Mouse (Mus musculus): ENCODE results near the gene Uvrag.
A peak's percentile ranks its signal among the peaks of the same experiment; 100 is the strongest.

Uvrag gene

DNA sequence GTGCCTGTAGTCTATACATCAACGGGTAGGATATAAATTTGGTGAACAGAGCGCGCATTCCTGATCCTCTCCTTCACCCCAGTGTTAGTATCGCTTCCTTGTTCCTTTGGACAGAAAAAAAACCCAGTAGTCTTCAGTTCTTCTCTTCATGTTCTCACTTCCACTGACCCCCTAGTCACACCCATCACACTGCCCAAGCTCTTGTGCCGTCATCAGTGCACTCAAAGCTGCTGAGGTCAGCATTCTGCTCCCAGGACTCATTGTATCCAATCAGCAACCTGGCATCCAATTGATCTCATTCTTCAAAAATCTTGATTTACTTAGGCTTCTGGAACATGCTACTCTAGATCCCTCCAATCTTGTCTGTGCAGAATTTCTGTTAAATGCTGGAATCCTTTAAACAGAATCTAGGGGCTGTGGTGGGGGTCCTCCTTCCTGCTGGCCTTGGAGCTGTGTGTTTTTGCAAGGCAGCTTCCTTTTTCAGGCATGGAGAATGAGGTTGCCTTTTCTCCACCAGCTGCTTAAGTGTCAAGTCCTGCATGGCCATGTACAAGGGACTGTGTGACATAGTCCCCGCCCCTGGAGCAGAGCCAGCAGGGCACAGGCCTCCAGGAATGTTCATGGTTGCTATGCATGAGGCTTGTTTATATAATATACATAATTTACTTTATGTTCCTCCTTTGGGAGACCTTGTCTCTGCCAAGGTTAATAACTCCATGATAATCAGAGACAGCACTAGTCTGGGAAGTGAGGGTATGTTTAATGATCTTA, 88.3 kb downstream of the Uvrag start:
- no peak for DNase-seq

DNA sequence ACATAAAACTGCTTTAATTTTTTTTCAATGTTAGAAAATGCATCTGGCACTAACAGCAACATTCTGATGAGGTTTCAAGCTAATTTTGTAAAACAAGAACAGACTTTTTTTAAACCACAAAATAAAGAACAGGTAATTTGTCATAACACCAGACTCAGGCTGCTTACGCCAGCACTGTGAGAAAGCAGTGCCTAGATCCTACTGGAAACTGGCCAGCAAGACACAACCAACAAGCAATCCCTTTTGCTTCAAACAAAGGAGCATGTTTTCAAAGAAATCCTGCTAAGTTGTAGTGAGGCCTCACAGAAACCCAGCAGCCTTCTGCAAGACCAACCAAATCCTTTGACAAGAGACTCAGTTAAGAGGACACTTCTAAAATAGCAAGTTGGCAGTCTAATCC, 90.1 kb downstream of the Uvrag start:
- no peak for DNase-seq

DNA sequence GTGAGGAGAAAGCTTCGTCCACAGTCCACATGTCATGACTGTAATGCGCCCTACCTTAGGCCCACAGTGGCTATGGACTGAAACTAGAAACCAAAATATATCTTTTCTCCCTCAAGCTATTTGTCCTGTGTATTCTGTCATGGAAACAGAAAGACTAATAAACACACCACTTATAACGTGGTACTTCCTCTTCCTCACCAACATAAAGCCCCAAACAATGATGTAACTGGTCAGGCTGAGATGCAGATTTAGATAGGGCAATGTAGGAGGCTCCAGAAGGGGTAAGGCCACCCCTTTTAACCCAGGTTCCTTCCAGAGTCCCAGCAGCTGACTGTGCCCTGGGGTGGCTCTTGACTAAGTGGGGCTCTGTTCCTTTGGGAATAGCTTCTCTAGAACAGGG, 91.0 kb downstream of the Uvrag start:
- DNase-seq: no peak

DNA sequence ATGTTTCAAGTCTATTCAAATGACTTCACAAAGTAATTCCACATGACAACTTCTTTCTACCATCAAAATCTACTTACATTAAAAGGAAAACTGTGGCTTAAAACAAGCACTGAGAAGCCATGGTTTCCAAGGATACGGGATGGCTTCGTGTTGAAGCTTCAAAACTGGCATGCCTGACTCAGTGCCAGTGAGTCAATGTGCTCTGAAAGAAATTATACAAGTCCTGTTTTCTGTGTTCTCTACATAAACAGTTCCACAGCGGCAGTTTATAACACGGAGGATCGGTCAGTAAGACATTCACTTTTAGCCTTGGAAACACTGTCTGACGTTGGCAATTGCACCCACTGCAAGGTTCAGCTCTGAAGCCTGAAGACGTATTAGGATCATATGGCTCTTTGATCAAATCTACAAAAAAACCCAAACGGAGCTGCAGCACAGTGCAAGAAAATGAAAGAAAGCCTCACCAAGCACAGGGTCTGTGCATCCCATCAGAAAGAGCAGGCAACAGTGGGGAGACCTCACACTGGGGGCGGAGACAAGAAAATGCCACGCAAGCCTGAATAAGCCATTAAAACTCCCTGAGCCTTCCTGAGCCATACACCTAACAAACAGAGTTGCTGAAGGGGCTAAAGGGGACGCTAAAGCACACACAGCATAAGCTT, 94.3 kb downstream of the Uvrag start:
- no peak for DNase-seq

DNA sequence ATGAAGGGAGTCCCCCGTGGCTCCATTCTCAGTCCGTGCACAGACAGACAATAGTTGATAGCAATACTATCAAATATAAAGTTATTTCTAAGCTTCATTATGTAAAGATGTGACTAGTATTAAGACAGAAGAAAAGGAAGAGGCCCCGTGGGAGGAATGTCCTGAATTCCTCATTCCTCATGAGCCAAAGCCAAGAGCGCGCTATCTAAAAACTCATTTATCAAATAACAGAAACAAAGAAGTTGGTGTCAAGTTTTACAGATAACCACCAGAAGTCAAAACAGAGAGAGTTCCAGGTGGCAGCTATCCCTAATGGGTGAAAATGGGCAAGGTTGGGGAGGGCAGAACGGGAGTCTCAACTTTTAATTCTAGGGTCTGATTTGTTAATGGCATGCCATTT, 95.4 kb downstream of the Uvrag start:
- DNase-seq: no peak

DNA sequence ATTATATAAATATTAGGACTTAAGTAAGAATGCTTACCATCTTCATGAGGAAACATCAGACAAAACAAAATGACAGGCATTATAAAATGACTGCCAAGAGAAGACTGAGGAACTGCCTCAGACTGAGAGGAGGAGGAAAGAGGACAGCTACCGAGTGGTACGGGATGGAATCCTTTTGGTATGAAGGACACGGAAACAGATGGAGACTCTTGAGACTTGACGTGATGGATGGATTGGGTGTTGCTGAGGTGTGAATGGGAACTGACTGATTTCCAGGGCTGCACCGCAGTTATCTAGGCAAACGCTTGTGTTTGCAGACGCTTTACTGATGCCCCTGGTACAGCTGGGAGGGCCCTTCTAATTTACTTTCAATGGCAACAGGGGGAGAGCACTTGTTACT, 97.0 kb downstream of the Uvrag start:
- DNase-seq: no peak

DNA sequence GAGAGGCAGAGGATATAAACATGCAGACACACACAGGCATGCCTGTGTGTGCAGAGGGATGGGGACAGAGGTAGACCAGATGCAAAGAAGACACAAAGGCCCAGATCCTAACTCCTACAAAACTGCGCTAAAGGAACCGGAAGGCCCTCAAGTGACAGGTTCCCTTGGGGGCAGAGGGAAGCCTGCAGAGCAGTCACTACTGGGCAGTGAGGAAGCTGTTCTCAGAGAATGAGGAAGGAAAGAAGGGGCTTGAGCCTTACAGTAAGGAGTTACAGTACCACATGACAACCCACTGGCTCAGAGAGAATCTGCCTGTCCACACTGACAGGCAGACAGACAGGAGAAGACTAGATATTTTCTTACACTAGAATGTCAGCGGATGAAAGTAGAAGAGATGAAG, 97.6 kb downstream of the Uvrag start:
- DNase-seq: no peak

DNA sequence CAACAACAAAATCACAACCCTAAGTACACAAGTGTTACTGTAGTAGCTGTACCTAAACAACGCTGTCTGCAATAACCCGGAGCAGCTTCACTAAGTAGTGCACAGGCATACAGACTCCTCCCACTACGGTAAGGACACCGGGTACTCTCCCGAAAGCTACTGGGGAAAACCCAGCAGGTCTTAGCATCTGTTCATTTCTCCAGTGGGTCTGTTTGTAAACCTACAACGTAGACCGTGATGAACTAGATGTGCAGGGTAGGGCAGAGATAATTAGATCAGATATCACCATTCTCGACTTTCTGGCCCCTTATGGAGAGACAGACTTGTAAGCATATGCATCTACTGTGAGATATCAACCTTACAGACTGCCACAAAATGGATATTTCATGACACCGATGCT, 99.1 kb downstream of the Uvrag start:
- no peak for DNase-seq

DNA sequence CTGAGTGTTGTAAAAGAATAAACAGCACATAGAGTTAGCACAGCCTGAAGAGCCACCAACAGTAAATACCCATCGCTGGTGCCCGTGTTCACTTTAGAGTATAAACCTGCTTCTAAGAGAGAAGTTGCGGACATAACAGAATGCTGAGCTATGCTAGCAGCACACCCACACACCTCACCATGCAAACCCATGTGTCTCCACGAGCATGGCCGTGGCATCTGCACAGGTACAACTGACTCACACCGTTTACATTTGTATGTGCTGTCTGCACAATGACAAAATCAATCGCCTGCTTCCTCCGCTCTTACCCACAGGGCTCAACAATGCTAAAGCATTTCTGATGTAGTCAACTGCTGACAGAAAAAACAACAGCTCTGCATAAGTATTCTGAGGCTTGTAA, 101.0 kb downstream of the Uvrag start:
- no peak for DNase-seq

DNA sequence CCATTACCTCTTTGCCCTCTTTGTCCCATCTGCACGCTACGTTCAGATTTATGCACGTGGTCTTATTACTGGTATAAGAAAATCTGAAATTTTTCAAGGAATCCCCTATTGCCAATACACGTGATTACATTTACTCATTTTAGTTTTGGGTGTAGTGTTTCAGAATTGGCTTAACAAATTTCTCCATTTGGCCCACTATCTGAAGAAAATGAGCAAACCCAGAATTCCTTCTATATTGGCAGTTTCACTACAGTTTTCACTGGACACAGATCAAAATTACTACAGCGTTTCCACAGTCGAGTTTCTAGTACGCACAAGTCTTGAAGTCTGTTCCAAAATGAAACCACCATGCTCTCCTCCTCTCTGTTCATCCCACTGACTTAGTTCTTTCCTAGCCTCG, 104.7 kb downstream of the Uvrag start:
- DNase-seq: no peak

DNA sequence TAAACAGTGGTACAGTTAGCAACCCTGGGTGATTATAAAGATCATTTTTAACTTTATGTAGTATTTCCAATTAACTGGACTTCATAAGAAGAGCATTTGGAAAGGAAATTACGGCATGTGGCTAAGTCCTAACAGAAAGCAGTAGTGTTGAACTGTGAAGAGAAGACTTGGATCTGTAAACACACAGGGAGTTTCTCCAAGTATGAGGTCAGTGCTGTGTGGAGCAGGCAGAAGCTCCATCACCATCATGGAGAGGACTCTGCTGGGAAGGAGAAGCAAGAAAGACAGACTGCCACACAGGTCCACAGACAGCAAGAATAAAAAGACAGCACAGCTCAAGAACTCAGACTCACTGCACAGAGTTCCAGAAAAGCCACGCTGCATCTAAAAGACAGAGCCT, 106.0 kb downstream of the Uvrag start:
- no peak for DNase-seq

DNA sequence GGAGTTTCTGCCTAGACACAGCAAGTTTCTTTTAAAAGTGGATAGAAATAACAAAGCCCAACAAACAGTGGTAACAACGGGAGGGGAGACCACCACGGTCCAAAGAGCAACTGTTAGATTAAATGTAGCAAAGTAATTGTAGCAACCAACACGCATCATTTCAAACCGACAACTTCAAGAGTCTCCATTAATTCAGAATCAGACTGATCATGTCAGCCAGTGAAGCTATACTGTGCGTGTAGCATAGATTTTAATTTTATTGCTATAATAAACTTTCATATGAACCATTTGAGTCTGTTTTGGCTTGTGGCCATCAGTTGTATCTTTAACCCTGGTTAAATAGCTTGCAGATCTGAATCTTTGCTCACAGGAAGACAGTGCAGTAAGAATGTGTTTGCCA, 107.1 kb downstream of the Uvrag start:
- DNase-seq: no peak

DNA sequence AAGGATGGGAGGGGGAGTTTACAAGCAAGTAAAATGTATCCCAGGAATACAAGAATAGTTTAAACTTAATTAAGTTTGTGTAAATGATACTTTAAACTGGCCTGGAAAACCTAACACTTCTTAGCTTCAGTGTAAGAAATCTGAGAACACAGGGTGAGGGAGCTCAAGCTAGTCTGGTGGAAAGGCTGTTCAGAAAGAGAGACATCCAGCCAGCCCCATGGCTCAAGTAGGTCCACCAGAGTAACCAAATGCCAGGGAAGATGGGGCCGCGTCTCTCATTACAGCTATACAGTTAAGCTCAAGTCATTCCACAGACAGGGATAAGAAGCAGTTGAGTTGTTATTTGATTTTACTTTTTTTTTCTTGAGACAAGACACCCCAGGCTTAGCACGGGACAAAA, 107.6 kb downstream of the Uvrag start:
- DNase-seq: no peak

DNA sequence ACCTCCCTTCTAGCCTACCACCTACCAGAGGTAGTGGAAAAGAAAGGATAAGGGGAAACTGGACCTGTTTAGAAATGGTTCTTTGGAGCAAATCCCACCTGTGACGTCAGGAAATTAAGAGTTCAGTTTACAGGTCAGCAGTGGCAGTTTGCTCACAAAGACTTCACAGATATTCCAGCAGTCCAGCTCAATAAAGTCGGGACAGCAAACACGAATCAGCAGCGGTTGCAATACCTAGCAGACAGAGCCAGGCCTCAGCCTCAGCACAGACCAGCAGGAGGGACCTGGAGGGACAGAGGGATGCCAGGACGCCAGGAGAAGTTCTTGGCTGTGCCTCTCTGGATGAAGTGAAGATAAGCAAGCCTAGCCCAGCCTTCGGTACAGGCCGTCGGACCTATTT, 108.9 kb downstream of the Uvrag start:
- DNase-seq: no peak

DNA sequence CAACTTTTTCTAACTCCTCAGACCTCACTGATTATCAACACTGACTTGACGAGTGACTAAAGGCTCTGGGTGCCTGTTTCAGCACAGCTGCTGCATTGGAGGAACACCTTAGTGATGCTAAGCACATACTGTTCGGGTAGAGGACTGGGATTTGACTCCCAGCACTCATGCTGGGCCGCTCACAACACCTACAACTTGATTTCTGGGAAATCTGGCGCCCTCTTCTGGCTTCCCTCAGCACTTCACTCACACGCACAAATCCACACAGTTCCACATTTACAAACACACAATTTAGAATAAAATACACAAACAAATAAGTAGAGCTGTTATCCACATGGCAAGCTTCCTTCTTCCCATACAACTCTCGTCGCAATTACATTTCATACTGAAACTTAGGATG, 112.8 kb downstream of the Uvrag start:
- no peak for DNase-seq

DNA sequence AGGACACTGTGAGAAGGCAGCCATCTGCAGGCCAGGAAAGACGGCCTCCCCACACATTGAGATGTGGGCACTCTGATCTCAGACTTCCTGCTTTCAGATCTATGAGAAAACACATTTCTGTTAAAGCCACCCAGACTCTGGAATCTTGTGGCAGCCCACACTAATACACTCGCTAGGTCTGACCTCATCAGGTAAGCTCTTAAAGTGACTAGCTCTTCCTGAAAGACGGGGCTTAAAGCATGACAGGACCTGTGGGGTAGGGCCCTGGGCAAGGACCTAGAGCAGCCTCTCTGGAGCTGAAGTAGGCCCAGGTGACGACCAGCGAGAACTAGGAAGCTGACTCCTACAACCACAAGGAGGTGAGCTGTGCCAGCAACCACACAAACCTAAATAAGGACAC, 113.8 kb downstream of the Uvrag start:
- no peak for DNase-seq

DNA sequence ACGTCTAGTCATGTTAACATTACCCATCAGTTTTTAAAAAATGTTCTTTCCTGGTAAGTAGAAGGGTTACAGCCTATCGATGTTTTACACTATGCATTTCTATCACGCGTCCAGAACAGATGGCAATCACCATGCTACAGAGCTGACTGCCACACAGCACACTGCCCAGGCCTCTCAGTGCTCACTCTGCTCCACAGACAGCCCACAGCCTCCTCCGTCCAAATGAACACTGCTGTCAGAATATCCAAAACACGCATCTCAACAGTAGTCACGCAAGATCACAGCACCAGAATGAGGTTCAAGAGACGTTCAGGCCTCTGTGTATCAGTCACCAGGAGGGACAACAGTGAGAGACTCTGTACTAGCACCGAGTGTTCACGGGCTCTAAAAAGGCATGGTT, 115.0 kb downstream of the Uvrag start:
- peak in 1 of 2 experiments; percentile 30 for DNase-seq

DNA sequence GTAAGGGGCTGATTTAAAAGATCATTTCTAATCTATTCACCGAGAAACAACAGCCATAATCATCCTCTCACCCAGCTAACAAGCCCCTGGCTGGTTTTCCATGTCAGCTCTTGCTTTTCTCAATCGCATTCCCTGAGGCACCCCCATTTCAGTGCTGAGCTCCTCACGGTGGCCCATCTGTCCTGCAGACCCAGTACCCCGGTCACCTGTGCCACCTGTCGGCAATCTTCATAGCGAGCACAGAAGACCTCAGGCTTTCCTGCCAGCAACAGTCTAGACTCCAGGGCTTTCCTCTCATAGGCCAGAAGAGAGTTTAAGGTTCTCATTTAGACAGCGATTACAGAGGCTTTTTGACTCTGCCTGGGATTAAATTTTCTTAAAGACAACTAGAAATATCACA, 115.7 kb downstream of the Uvrag start:
- DNase-seq: peak; percentile 35 to 50

DNA sequence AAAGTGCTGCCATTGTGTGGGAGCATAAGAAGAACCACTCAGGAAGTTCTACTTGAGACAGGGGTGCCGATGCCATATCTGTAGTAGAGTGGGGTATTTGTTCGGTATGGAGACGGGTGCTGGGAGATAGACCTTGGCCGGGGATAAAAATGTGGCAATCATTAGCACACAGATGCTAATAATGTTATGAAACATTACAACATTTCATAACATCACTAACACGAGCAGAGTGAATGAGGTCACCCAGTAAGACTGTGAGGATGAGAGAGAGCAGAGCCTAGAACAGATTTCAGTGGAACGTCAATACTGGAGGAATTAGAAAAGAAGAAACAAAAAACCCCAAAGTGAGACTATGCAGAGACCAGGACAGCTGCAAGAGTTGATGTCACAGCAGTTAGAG, 116.2 kb downstream of the Uvrag start:
- no peak for DNase-seq

DNA sequence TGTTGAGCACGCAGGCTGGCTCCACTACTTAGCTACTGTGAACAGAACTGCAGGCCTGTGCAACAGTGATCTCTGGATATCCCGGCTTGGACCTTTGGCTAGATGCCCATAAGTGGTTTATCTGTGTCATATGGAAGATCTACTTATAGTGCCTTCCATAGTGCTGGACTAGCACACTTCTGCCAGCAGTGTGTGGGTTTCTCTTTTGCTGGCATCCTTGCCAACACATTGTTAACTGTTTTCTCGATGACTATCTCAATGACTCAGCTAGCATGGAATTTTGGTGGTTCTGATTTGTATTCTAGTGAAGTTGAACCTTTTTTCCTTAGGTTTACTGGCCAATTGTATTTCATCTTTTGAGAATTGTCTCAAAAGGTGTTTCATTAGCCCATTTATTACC, 117.0 kb downstream of the Uvrag start:
- no peak for DNase-seq

DNA sequence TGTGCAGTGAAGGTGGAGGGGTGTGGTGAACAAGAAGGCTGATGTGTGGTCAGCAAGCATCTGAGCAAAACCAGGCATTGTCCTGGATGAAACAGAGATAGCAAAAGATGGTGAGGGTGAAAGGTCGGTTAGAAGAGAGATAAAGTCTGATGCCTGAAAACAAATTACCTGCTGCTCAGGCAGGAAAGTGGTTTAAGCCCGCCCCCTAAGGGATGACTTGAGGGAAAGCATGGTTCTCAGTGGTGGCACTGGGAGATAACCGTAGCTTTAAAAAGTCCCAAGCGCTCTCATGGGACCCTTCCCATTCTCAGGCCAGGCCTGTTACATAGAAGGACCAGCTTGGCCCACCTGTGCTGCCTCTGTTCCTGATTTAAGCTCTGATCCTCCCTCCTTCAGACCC, 119.7 kb downstream of the Uvrag start:
- no peak for DNase-seq

DNA sequence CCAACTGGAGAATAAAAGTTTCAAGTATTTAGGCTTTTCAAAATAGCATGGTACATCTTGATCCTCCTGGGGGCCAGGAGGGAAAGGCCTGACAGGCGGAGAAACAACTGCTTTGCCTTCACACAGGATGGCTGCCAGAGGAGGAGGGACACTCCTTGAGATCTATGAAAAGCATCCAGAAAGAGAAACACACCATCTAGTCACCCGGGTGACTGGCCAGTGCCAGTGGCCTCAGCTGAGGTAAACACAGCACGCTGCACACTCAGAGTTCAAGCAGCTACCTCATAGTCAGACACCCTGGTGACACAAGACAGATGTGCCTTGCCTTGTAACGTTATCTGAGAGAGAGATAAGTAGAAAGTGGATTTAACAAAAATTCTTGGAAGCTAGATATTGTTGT, 120.6 kb downstream of the Uvrag start:
- no peak for DNase-seq

DNA sequence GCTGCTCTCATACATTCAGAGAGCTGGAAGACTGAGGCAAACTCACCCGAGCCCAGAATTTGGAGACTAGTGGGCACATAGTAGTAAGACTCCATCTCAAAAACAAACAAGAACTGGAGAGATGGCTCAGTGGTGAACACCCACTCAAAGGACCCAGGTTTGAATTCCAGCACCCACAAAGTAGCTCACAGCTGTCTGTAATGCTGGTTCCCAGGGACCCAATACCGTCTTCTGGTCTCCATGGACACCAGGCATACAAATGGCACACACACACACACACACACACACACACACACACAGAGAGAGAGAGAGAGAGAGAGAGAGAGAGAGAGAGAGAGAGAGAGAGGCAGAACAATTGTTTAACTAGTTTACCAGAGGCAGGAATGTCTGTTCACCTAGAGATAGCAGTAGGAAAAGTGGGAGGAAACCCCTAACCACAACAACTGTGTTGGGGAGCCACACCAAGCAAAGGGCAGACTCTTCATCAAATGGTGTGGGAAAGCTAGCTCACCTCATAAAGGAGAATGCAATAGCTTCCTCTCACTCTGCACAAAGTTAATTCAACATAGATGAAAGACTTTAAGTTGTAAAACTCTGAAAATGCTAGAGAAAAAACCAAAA, 123.6 kb downstream of the Uvrag start:
- no peak for DNase-seq

DNA sequence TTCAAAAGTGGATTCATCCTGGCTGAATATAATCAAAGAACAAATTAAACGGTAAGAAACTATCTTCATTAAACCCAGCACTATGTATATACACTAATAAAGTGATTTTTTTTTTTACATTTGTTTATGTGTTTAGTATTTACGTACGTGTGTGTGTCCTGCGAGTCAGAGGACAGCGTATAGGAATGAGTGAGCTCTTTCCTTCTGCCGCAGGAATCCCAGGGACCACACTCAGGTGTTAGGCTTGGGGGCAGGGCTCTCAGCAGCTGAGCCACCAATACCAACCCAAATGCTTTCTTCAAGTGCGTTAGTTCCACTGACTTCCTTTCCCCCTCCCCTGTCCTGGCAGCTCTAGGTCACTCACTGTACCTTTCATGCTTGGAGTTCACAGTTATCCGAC, 125.0 kb downstream of the Uvrag start:
- DNase-seq: no peak

Data from cerebellum, postnatal 36 days (tissue).